Mouse (Mus musculus): Measurements from ENCODE around the gene Sbf1.
A peak's percentile ranks its signal among the peaks of the same experiment; 100 is the strongest.

Gene Sbf1

GRCm38 (mm10) chr15:89315190-89315731 lies at the start of gene Sbf1:
TSS of gene Sbf1 (minus strand) at chr15:89315311.
- DNase-seq (ENCODE audit: low spot score), result peak; percentile 98

GRCm38 (mm10) chr15:89363051-89363450 lies 47.9 kb upstream of the Sbf1 start:
- no peak for DNase-seq (ENCODE audit: low spot score)

DNA sequence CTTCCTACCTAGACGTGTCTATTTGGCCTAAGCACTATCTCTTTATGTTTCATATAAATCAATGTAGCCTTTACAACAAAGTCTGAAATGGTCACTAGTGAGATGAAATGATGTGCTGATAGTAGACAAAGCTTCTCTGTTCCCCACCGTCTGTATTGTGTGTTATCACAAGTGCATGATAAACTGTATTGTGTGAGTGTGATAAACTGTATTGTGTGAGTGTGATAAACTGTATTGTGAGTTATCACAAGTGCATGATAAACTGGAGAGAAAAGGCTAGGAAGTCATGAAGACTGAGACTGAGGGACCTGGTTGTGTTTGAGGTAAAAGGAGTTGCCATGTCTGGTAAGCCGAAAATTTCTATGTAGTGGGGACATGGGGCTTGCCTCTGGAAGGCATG lies 43.7 kb upstream of the Sbf1 start:
- no peak for DNase-seq (ENCODE audit: low spot score)

DNA sequence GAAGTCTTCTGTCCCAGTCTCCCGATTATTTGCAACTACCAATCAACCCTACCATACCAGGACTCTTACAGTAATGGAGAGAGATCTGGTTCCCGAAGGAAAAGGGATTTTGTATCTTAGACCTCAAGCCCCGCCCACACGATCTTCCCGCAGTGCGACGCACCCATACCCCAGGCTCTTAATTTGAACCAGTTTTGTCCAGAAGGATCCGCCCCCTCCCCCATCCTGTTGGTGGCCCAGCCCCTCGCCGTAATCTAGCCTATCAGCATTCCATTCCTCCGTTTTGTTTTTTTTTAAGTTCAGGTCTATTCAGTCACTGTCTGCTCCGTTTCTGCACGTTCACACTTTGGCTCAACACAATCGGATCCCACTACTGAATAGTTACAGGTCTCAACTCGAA lies 41.3 kb upstream of the Sbf1 start:
- peak; percentile 87 for DNase-seq (ENCODE audit: low spot score)

DNA sequence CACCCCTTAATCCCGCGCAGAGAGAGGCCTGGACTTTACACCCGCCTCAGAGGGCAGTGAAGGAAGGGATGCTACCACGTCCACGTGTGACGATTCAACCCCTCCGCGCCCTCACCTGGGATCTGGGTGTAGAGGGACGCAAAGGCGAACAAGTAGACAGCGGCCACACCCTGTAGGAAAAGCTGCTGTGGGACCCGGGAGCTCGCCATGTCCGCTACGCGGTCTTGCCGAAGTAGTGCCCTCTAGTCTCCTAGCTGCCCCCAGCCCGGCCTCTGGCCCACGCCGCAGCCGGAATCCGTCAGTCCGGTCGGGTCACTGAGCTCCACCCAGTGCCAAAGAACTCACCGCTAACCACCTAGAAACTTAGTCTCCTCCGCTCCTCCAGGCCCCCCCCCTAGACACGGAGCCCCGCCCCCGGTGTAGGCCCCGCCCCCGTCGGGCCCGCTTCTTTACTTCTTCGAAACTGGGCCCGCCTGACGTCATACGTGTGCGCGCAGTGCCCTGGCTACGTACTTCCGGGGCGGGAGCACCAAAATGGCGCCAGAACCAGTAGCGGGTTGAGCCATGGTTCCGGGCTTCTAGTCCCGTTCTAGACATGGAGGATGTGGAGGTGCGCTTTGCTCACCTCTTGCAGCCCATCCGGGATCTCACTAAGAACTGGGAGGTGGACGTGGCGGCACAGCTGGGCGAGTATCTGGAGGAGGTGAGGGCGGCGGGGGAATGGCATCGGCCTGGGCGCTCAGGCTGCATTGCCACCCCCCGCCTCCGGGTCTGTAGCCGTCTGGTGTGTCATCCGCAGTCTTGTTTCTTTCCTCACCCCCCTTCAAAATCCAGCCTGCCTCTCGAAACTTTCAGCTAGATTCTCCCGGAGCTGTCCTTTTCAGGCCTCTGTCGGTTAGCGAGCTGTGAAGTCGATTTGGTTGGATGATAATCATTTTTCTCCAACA lies 40.4 kb upstream of the Sbf1 start, which contains the start of the genes Lmf2 and Ncaph2:
Gene Lmf2 (minus strand): TSS at position 419 of the 947 bp plus-strand sequence.
Gene Ncaph2 (plus strand): TSS at position 479 of the 947 bp plus-strand sequence.
- peak; percentile 96 for DNase-seq (ENCODE audit: low spot score)

GRCm38 (mm10) chr15:89354455-89354854 lies 39.3 kb upstream of the Sbf1 start:
- no peak for DNase-seq (ENCODE audit: low spot score)

- DNase-seq (ENCODE audit: low spot score), result no peak
Measured at GRCm38 (mm10) chr15:89353837-89354236, 38.7 kb upstream of the Sbf1 start.

GRCm38 (mm10) chr15:89352795-89353194 lies 37.7 kb upstream of the Sbf1 start:
- DNase-seq (ENCODE audit: low spot score), result no peak

DNA sequence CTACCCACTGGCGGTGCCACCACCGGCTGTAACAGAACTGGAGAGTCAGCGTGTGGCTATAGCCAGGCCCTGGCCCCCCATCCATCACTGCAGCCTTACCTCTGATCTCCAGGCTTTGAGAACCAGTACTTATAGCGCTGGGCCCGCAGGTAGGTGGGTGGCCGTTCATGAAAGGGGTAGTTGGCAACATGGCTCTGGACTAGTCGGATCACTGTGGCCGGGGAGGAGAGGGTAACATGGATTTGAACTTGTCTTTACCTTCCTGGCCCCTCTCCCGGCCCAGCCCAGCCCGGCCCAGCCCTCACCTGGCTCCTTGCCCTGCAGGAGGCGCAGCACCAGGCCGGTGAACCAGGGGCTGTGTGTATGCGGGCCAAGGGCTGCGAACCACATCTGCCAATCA lies 36.9 kb upstream of the Sbf1 start:
- DNase-seq (ENCODE audit: low spot score), result no peak

DNA sequence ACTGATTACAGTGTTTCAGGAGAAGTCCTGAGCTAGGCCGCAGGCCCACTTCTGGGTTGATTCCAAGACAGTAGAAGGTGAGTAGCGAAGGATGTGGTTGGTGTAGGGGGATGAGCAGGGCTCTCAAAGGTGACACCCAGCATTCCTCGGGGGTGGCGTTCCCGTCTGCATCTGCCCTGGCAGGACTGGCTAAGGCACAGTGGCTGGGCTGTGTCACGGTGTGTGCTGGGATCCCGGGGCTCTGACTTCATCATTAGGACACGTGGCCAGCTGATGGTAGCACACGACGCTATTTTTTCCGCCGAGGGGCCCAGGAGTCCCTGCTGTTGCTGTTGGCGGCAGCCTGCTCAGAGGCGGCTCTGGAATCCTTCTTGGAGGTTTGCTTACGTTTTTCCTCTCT lies 36.2 kb upstream of the Sbf1 start:
- DNase-seq (ENCODE audit: low spot score), result no peak

GRCm38 (mm10) chr15:89350447-89350846 lies 35.3 kb upstream of the Sbf1 start:
- no peak for DNase-seq (ENCODE audit: low spot score)

DNA sequence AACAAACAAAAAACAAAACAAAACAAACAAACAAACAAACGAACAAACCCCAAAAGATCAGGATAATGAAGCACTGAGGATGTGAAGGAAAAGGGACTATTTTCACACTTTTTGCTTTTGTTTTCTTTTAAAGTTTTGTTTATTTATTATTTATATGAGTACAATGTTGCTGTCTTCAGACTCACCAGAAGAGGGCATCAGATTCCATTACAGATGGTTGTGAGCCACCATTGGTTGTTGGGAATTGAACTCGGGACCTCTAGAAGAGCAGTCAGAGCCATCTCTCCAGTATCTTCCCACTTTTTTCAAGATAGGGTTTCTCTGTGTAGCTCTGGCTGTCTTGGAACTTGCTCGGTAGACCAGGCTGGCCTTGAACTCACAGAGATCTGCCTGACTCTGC lies 28.2 kb upstream of the Sbf1 start:
- no peak for DNase-seq (ENCODE audit: low spot score)

GRCm38 (mm10) chr15:89341678-89342077 lies 26.6 kb upstream of the Sbf1 start:
- DNase-seq (ENCODE audit: low spot score), result no peak

GRCm38 (mm10) chr15:89340136-89340535 lies 25.0 kb upstream of the Sbf1 start:
- DNase-seq (ENCODE audit: low spot score), result no peak

DNA sequence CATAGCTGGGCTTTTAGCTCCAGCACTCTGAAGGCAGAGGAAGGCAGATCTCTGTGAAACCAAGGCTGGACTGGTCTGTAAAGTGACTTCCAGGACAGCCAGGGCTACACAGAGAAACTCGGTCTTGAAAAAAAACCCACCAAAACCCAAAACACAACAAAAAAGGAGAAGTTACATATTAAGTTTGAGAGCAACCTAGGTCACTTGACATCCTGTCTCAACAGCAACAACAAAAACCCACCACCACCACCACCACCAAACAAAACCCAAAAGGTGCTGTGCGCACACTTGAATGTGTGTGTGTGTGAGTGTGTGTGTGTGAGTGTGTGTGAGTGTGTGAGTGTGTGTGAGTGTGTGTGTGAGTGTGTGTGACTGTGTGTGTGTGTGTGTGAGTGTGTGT lies 24.6 kb upstream of the Sbf1 start:
- DNase-seq (ENCODE audit: low spot score), result no peak

GRCm38 (mm10) chr15:89336422-89336821 lies 21.3 kb upstream of the Sbf1 start:
- DNase-seq (ENCODE audit: low spot score), result no peak

GRCm38 (mm10) chr15:89334774-89335537 lies 19.8 kb upstream of the Sbf1 start:
- no peak for DNase-seq (ENCODE audit: low spot score)

DNA sequence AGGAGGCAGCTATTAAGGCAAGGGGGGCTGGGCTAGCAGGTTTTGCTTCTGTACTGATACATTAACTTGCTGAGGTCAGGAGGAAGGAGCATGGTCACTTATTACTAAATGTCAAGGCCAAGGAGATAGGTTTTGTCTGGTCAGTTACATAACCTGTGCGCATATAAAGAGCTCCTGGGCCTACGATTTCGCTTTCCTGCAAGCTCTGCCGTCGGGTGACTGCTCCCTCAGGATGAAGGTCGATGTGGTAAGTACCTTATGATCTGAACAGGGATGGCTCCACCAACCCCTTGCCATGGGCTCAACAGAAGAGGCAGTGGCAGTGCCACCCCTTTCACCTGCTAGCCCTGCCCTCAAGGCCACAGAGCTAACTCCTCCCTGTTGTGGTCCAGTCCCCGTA lies 19.2 kb upstream of the Sbf1 start, which contains the start of gene Miox:
Gene Miox (plus strand): TSS at position 128 of the 400 bp plus-strand sequence.
- DNase-seq (ENCODE audit: low spot score), result no peak

DNA sequence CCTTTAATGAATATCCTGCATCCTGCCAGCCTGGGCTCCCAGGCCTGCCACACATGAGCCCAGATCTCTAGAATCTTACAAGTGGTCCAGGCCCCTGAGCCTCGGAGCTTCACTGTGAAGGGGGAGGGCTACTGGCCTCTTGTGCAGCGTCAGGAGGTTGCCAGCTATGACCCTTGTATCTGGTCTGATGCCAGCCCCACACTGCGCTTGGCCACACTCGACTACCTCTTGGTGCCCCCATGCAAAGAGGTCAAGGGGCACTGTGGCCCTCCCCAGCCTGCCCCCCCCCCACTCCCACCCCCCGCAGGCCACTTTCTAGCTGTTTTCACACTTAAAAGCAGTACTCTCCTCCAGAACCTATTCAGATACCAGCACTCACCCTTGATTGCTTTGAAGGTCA lies 11.3 kb upstream of the Sbf1 start:
- no peak for DNase-seq (ENCODE audit: low spot score)

DNA sequence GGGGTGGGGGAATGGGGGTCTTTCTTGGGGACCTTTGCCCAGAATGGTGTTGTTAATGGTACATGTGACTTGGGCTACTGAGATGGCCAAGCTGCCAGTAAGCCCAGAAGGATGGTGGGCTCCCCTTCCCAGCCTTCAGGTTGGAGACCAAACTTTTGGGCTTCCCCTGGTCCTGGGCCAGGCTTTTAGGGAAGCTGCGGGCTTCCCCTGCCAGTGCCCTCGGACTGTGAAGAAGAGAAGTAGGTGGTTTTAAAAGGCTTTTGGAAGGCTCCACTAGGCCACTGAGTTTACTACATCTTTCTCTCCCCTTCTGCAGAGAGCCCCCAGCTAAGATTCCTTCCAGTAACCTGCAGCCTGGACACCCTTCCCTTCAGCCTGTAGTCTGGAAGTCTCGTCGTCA lies 8.5 kb upstream of the Sbf1 start:
- no peak for DNase-seq (ENCODE audit: low spot score)

DNA sequence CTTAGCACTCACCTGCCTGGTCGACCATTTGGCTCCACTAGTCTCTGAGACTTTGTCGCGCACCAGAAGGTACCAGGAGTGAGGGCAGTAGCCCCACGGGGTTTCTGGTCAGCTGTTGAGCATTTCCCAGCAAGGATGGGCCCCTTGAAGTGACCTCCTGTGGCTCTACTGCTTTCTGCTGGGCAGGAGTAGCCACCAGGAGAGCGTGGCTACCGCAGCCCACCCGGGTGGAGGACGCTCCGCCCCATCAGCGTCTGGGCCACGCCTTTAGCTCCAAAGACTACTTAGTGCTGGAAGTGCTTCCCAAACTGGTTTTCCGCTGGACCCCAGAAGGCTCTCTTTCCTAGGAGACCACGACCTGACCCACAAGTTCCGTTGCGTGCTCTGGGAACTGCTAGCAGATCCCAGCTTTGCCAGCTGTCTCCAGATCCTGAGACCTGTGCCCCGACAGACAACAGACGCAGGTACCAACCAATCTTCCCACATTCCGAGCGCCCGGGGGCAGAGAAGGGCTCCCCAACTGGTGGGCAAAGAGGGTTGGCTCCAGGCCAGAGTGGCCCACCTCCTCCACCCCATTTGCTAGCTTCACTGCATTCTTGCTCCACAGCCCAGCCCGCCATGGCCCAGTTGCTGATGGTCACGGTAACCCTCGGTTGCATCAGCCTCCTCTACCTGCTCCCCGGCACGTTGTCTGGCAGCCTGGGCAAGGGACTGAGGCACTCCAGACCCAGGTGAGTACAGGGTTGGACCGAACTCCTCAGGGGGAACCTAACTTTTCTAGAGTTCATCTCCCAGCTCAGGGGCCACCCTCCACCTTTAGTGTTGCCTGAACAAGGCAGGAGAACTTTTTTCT lies 7.8 kb upstream of the Sbf1 start, which contains the start of gene Adm2:
Gene Adm2 (plus strand): TSS at position 51 of the 853 bp plus-strand sequence.
- DNase-seq (ENCODE audit: low spot score), result no peak

GRCm38 (mm10) chr15:89321264-89321663 lies 6.2 kb upstream of the Sbf1 start:
- DNase-seq (ENCODE audit: low spot score), result no peak
